Mouse (Mus musculus): ENCODE results near the gene Atp8b4.

The Atp8b4 gene

GRCm38 (mm10) chr2:126432481-126433066 lies 67.9 kb downstream of the Atp8b4 start:
- DNase-seq, result peak in 1 of 2 experiments; percentile 8

GRCm38 (mm10) chr2:126429282-126429681 lies 71.2 kb downstream of the Atp8b4 start:
- DNase-seq, result peak; percentile 37 to 51

GRCm38 (mm10) chr2:126425223-126425622 lies 75.3 kb downstream of the Atp8b4 start:
- DNase-seq, result no peak

- DNase-seq, result peak; percentile 11 to 13
Measured at GRCm38 (mm10) chr2:126424714-126425113, 75.8 kb downstream of the Atp8b4 start.

GRCm38 (mm10) chr2:126420901-126421300 lies 79.6 kb downstream of the Atp8b4 start:
- DNase-seq, result no peak

GRCm38 (mm10) chr2:126418916-126419315 lies 81.6 kb downstream of the Atp8b4 start:
- DNase-seq, result no peak

GRCm38 (mm10) chr2:126416772-126417171 lies 83.7 kb downstream of the Atp8b4 start:
- DNase-seq, result no peak

GRCm38 (mm10) chr2:126415981-126416380 lies 84.5 kb downstream of the Atp8b4 start:
- DNase-seq, result no peak

GRCm38 (mm10) chr2:126412759-126413158 lies 87.7 kb downstream of the Atp8b4 start:
- no peak for DNase-seq

GRCm38 (mm10) chr2:126399454-126399853 lies 101.0 kb downstream of the Atp8b4 start:
- DNase-seq, result no peak

GRCm38 (mm10) chr2:126399017-126399416 lies 101.5 kb downstream of the Atp8b4 start:
- no peak for DNase-seq

- DNase-seq, result no peak
Measured at GRCm38 (mm10) chr2:126398216-126398615, 102.3 kb downstream of the Atp8b4 start.

GRCm38 (mm10) chr2:126397513-126397912 lies 103.0 kb downstream of the Atp8b4 start:
- no peak for DNase-seq

GRCm38 (mm10) chr2:126394924-126395323 lies 105.5 kb downstream of the Atp8b4 start:
- DNase-seq, result no peak

GRCm38 (mm10) chr2:126387458-126388037 lies 112.9 kb downstream of the Atp8b4 start:
- no peak for DNase-seq

- no peak for DNase-seq
Measured at GRCm38 (mm10) chr2:126386056-126386455, 114.4 kb downstream of the Atp8b4 start.

GRCm38 (mm10) chr2:126380300-126380699 lies 120.2 kb downstream of the Atp8b4 start:
- no peak for DNase-seq

GRCm38 (mm10) chr2:126371634-126372033 lies 128.8 kb downstream of the Atp8b4 start:
- no peak for DNase-seq

GRCm38 (mm10) chr2:126369815-126370214 lies 130.7 kb downstream of the Atp8b4 start:
- DNase-seq, result no peak

GRCm38 (mm10) chr2:126363745-126364725 lies 136.4 kb downstream of the Atp8b4 start:
- no peak for DNase-seq

GRCm38 (mm10) chr2:126363050-126363744 lies 137.3 kb downstream of the Atp8b4 start:
- peak; percentile 69 to 74 for DNase-seq

GRCm38 (mm10) chr2:126361131-126361810 lies 139.2 kb downstream of the Atp8b4 start:
- no peak for DNase-seq

Data from cerebellum, postnatal 36 days (tissue).